Mouse (Mus musculus) gastrocnemius, postnatal 4 days (tissue): Measurements from ENCODE around the gene Phactr4. TPM values are rescaled to one million over a fixed set of nuclear protein-coding genes. Genes with fewer than 3 reads are reported as not detected.

Experiments
- DNase-seq, 2 experiments: peaks; one replicate each; pipeline ENCODE4 v3.0.0; 2021 to 2022; ENCODE audit warnings: low spot score in 2 of 2, mixed read lengths in 2 of 2
- total RNA-seq, 2 experiments: library from RNA; stranded (reverse); gene quantifications; 2 replicates each; pipeline ENCODE4 v1.2.3; 2021

Phactr4 gene
- total RNA-seq, 2 experiments from 2014 or later = 25.3 to 25.9 TPM

- DNase-seq = no peak
These were observed 48.5 kb downstream of the Phactr4 start for GRCm38 (mm10) chr4:132373820-132374219.

GRCm38 (mm10) chr4:132369953-132370750 lies 52.1 kb downstream of the Phactr4 start:
- no peak for DNase-seq

GRCm38 (mm10) chr4:132367480-132368201 lies 54.6 kb downstream of the Phactr4 start:
- no peak for DNase-seq

- no peak for DNase-seq
These were observed 56.7 kb downstream of the Phactr4 start for GRCm38 (mm10) chr4:132365450-132366060.

GRCm38 (mm10) chr4:132363487-132363886 lies 58.8 kb downstream of the Phactr4 start:
- no peak for DNase-seq

GRCm38 (mm10) chr4:132359510-132359909 lies 62.8 kb downstream of the Phactr4 start:
- DNase-seq = no peak

GRCm38 (mm10) chr4:132356170-132356569 lies 66.1 kb downstream of the Phactr4 start:
- DNase-seq = peak in 1 of 2 experiments; percentile 46

- DNase-seq = no peak
These were observed 66.9 kb downstream of the Phactr4 start for GRCm38 (mm10) chr4:132355403-132355802.

GRCm38 (mm10) chr4:132354571-132354970 lies 67.7 kb downstream of the Phactr4 start:
- DNase-seq = no peak

- peak; percentile 78 to 89 for DNase-seq
These were observed 68.8 kb downstream of the Phactr4 start, which contains the start of gene Rcc1 for GRCm38 (mm10) chr4:132353481-132353885. Gene Rcc1, minus strand, starts transcription at chr4:132353605.

- no peak for DNase-seq
These were observed 69.5 kb downstream of the Phactr4 start for GRCm38 (mm10) chr4:132352739-132353138.

- DNase-seq = no peak
These were observed 70.9 kb downstream of the Phactr4 start for GRCm38 (mm10) chr4:132351401-132351800.

- DNase-seq = no peak
These were observed 71.4 kb downstream of the Phactr4 start for GRCm38 (mm10) chr4:132350854-132351253.

- no peak for DNase-seq
These were observed 72.1 kb downstream of the Phactr4 start for GRCm38 (mm10) chr4:132350123-132350740.

- DNase-seq = no peak
These were observed 72.7 kb downstream of the Phactr4 start for GRCm38 (mm10) chr4:132349495-132350122.

GRCm38 (mm10) chr4:132346661-132347060 lies 75.6 kb downstream of the Phactr4 start:
- DNase-seq = no peak

GRCm38 (mm10) chr4:132346261-132346660 lies 76.0 kb downstream of the Phactr4 start:
- DNase-seq = no peak

- DNase-seq = no peak
These were observed 76.5 kb downstream of the Phactr4 start for GRCm38 (mm10) chr4:132345843-132346212.

GRCm38 (mm10) chr4:132345135-132345842 lies 77.0 kb downstream of the Phactr4 start:
- peak; percentile 96 to 97 for DNase-seq

GRCm38 (mm10) chr4:132344403-132345134 lies 77.7 kb downstream of the Phactr4 start:
- DNase-seq = no peak
